Mouse (Mus musculus): Measurements from ENCODE around the gene Sept8.

GRCm38 (mm10) chr11:53485719-53486118, 33.3 kb upstream of the Sept8 start:
- TF ChIP-seq POLR2A (IDR thresholded peaks at IDR 0.05; ENCODE audit: insufficient read length, low read depth) (no peak), TCF12 (IDR thresholded peaks at IDR 0.05; ENCODE audit: insufficient read depth, poor library complexity, severe bottlenecking) (no peak)

Measured in myocyte (in vitro differentiated cells).